In genomic region chr5:92961770-92962231, GRCm38 (mm10) we compare ENCODE assay signal across 9 mouse cellular contexts.
A peak's percentile ranks its signal among the peaks of the same experiment; 100 is the strongest.
DNase-seq lines count a peak whose midpoint lies in the region; ATAC-seq and TF ChIP-seq lines count a peak whose summit lies in the region.
"Had no signal": no experiment of that assay in that cellular context is flagged by ENCODE, and none has a peak within 500 bp of the region (broad histone marks: within the 10 kb centered on the region; RNA-seq: fewer than 3 reads in every experiment).

No protein-coding gene starts in this region.

- H3K9me3 ChIP-seq in hindbrain, embryonic 12.5 days (replicated peaks), result no peaks in the 10 kb centered on the region

- TF ChIP-seq POLR2A in lung, adult 2 months (IDR thresholded peaks at IDR 0.05; ENCODE audit: borderline replicate concordance, extremely low read depth, low read depth, low read length), result no peak

- TF ChIP-seq CTCF in lung, adult 2 months (IDR thresholded peaks at IDR 0.05; ENCODE audit: insufficient read depth, low read length), result no peak

- H3K27me3 ChIP-seq in hindbrain, embryonic 12.5 days, result no peaks in the 10 kb centered on the region

- no peak overlapping the region for H3K4me2 ChIP-seq in hindbrain, embryonic 12.5 days (replicated peaks)

- no peak for ATAC-seq in hindbrain, embryonic 12.5 days (ENCODE audit: low FRiP score)

- no peak overlapping the region for H3K9ac ChIP-seq in hindbrain, embryonic 12.5 days

- H3K36me3 ChIP-seq in hindbrain, embryonic 12.5 days, result peaks cover 11% of the 10 kb centered on the region; the same call in 1 of the 2 replicates

- peak; percentile 78 for DNase-seq in ovary, adult 18-20 months (ENCODE audit: low spot score)
- DNase-seq in ovary, postnatal 10 days (ENCODE audit: low spot score), result no peak
- peak; percentile 58 to 72 for DNase-seq in heart, adult 9 months (ENCODE audit: low spot score in 2 of 2)
- DNase-seq in lung, adult 2 months, result peak; percentile 47
- DNase-seq in testis, postnatal 14 days (ENCODE audit: low spot score), result peak; percentile 46
- DNase-seq in left cerebral cortex, adult 18-20 months (ENCODE audit: low spot score in 2 of 2), result no peak
- no peak for DNase-seq in B cell, adult 2 months
- DNase-seq: cerebellum, postnatal 14 days had no signal

- H3K4me3 ChIP-seq in lung, adult 2 months (replicated peaks; ENCODE audit: extremely low read depth, low read depth, low read length), result no peak overlapping the region
- H3K4me3 ChIP-seq in hindbrain, embryonic 12.5 days, result no peak overlapping the region

- no peak overlapping the region for H3K27ac ChIP-seq in hindbrain, embryonic 12.5 days

- peaks cover 17% of the 10 kb centered on the region for H3K4me1 ChIP-seq in lung, adult 2 months (ENCODE audit: control insufficient read depth, insufficient read depth, low read length)
- H3K4me1 ChIP-seq in hindbrain, embryonic 12.5 days, result 0 out of 2 replicates have a peak, but pooled peaks cover 2% of the 10 kb centered on the region

- 32% methylated on average over 7 of the region's 7 CpGs for WGBS in lung, adult 2 months
- 80% methylated on average over 7 of the region's 7 CpGs for WGBS in hindbrain, embryonic 12.5 days

Comparison
In these comparisons a context has a peak if more than half of its experiments do, and no peak if none do; other contexts are left out.
1. DNase-seq: peak in ovary, adult 18-20 months (single experiment), heart, adult 9 months (2 of 2), lung, adult 2 months (single experiment) and testis, postnatal 14 days (single experiment); none in ovary, postnatal 10 days (single experiment), left cerebral cortex, adult 18-20 months (0 of 2) and B cell, adult 2 months (0 of 2).